Mouse (Mus musculus) bone marrow, adult 2 months (tissue): Measurements from ENCODE around the gene Cwf19l1.

ENCODE experiments used
- CTCF ChIP-seq: fragments of 200-500 bp; IDR thresholded peaks from 2 replicates; pipeline ENCODE4 v1.5.1; 2011; ENCODE audit warnings: low read length, control low read depth; ENCODE audit not compliant: control insufficient read depth, insufficient read depth
- POLR2A ChIP-seq: fragments of 200-500 bp; IDR thresholded peaks from 2 replicates; pipeline ENCODE4 v1.6.1; 2011; ENCODE audit warnings: low read depth, mild to moderate bottlenecking, control low read depth, low read length, borderline replicate concordance; ENCODE audit not compliant: control insufficient read depth

DNA sequence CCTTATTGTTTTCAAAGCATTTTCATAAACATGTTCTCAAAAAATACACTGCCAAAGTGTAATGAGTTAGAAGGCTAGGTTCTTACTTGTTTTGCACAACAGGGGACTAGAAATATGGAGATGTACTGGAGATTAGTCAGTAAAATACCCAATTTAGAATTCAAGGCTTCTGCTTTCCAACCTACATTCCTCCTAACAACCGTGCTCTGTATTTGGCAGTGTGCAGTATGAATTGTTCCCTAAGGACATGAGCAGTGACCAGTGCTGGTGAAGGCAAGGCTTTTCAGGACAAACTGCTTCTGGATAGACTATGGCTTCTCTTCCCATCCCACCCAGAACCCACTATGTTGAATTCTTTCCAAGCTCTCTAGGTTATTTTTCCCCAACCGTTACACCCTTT, 54.8 kb downstream of the Cwf19l1 start:
- no peak for TF ChIP-seq CTCF
- TF ChIP-seq POLR2A: no peak
